Mouse (Mus musculus): ENCODE results near the gene Tpst2. TPM values are rescaled to one million over a fixed set of nuclear protein-coding genes. Genes with fewer than 3 reads are reported as not detected.
A peak's percentile ranks its signal among the peaks of the same experiment; 100 is the strongest.

Tpst2 gene
- 39.6 and 48.3 TPM in 2 replicates for polyA plus RNA-seq (2011; ENCODE audit: insufficient read length, low read depth, missing spikeins)

DNA sequence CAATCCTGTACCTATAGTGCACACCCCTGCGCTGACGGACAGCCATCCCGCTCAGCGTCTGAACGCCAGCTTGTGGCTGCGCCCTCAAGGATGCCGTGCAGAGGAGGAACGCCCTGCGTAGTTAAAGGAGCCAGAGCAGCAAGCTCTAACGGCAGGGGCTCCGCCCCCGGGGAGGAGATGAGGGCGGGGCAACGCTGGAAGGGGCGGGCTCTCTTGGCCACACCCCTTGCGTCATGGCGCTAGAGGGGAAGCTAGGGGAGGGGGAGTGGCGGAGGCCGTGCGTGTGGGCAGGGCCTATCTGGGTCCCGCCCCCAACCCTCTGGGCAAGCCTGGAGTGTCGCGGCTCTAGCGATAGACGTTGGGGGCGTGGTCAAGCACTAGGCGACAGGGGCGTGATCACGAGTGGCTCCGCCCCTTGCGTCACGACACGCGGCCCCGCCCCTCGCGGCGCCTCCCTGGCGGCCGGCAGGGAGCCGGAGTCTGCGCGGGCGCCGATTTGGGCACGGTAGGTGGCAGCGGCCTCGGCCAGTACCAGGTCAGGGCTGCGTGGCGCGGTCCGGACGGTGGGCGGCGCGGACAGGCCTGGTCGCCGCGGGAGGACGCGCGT, at the start of gene Tpst2:
Gene Tpst2 (plus strand): TSS at position 425 of the 607 bp plus-strand sequence.
- H3K4me1 ChIP-seq (ENCODE audit: control insufficient read depth, insufficient read depth, low read length), result peaks cover 17% of the 10 kb centered on the region; the same call in 1 of the 2 replicates
- TF ChIP-seq POLR2A (IDR thresholded peaks at IDR 0.05; ENCODE audit: low read depth, low read length) (peak; percentile 98), CTCF (IDR thresholded peaks at IDR 0.05; ENCODE audit: borderline replicate concordance, insufficient read depth, low read length) (no peak)
- H3K4me3 ChIP-seq (ENCODE audit: insufficient read depth, low read length), result peak within 1 kb of the TSS; percentile 91
- peak within 1 kb of the TSS; percentile 66 for H3K27ac ChIP-seq (ENCODE audit: insufficient read depth, low read length)

DNA sequence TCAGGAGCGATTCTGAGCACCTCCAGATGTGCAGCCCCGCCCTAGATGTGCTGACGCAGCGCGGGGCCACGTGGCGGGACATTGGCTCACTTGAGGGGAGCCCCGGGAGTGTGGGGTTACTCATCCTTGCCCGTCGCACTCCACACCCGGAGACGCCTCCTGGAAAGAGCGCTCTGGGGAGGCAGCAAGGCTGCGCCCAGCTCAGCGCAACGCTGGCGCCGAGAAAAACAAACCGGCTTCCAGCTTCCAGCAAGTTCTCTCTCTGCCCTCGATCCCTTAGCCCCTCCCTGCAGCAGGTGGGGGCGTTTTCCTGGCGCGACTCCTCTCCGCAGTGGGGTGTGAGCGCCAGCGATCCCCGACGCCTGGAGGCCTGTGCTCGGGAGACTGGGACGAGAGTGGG, 49.1 kb upstream of the Tpst2 start:
- no peak for TF ChIP-seq POLR2A (IDR thresholded peaks at IDR 0.05; ENCODE audit: low read depth, low read length)
- no peak for TF ChIP-seq CTCF (IDR thresholded peaks at IDR 0.05; ENCODE audit: borderline replicate concordance, insufficient read depth, low read length)
- Histone ChIP-seq H3K4me3 (ENCODE audit: insufficient read depth, low read length) (peak overlapping the region; percentile 10; the same call in 1 of the 2 replicates), H3K4me1 (ENCODE audit: control insufficient read depth, insufficient read depth, low read length) (no peaks in the 10 kb centered on the region), H3K27ac (ENCODE audit: insufficient read depth, low read length) (no peak overlapping the region)

DNA sequence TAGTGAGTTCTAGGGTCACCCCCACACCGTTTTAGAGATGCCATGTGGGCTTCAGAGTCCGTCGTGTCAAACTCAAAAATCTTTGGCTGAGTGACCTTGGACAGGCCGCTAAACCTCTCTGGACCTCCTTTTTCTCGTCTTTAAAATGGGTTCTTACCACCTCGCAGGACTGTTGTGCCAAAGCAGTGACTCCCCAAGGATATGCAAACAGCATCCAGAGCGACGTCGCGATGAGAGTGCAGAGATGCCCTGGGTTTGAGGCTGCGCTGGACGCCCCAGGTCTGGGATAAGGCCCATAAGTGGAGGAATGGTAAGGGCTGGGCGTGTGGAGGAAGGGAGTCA, 48.6 kb upstream of the Tpst2 start:
- H3K27ac ChIP-seq (ENCODE audit: insufficient read depth, low read length), result no peak overlapping the region

DNA sequence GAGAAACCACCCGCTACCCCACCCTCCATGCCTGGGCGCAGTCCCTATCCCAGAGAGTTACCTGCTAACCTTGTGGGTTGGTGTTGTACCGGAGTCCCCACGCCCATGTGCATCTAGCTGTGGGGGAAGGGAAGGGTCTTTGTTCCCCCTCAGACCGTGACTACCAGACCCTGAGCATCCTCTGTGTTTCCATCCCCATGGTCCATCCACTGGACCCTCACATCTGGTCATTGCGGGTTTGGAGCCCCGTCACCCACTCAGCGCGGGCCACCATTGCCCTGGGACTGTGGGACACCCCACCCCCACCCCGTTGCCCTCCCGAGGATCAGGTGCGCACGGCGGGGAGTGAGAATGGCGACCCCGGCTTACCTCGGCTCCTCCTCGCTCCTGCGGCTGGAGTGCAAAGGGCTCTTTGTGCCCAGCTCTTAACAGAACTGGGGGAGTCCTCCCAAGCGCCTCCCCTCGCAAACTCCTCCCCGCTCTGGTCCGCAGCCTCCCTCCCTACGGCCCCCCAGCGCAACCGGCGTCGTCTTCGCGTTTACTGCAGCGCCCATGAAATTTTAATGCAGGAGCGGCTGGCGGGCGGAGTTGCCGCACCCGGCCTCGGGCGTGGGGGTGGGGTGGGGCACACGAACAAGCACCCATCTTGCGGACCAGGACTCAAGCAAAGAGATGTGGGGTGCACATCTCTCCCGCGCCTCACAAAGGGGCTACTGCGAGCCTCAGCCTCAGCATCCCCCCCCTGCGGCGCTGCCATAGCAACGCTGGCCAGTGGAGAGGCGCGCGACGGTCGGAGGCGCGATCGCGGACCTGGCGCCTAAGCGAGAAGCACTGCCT, 48.0 kb upstream of the Tpst2 start:
- no peak for TF ChIP-seq CTCF (IDR thresholded peaks at IDR 0.05; ENCODE audit: borderline replicate concordance, insufficient read depth, low read length)
- no peak for TF ChIP-seq POLR2A (IDR thresholded peaks at IDR 0.05; ENCODE audit: low read depth, low read length)
- Histone ChIP-seq H3K27ac (ENCODE audit: insufficient read depth, low read length) (no peak overlapping the region), H3K4me3 (ENCODE audit: insufficient read depth, low read length) (no peak overlapping the region), H3K4me1 (ENCODE audit: control insufficient read depth, insufficient read depth, low read length) (no peaks in the 10 kb centered on the region)

More for the DNA sequence above, 48.6 kb upstream of the Tpst2 start:
- no peak overlapping the region for H3K4me3 ChIP-seq (ENCODE audit: insufficient read depth, low read length)
- no peak for TF ChIP-seq CTCF (IDR thresholded peaks at IDR 0.05; ENCODE audit: borderline replicate concordance, insufficient read depth, low read length)
- no peak for TF ChIP-seq POLR2A (IDR thresholded peaks at IDR 0.05; ENCODE audit: low read depth, low read length)
- no peaks in the 10 kb centered on the region for H3K4me1 ChIP-seq (ENCODE audit: control insufficient read depth, insufficient read depth, low read length)

DNA sequence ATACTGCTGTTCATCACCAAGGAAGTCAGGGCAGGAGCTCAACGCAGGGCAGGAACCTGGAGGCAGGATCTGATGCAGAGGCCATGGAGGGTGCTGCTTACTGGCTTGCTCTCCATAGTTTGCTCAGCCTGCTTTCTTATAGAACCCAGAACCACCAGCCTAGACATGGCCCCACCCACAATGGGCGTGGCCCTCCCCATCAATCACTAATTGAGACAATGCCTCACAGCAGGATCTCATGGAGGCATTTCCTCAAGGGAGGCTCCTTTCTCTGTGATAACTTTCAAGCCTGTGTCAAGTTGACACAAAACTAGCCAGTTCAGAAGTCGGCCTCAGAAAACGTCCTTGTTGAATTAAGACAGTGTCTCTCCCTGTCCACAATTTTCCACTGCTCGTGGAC, 40.7 kb upstream of the Tpst2 start:
- no peak for TF ChIP-seq CTCF (IDR thresholded peaks at IDR 0.05; ENCODE audit: borderline replicate concordance, insufficient read depth, low read length)
- no peak for TF ChIP-seq POLR2A (IDR thresholded peaks at IDR 0.05; ENCODE audit: low read depth, low read length)
- Histone ChIP-seq H3K27ac (ENCODE audit: insufficient read depth, low read length) (no peak overlapping the region), H3K4me3 (ENCODE audit: insufficient read depth, low read length) (no peak overlapping the region), H3K4me1 (ENCODE audit: control insufficient read depth, insufficient read depth, low read length) (no peaks in the 10 kb centered on the region)

DNA sequence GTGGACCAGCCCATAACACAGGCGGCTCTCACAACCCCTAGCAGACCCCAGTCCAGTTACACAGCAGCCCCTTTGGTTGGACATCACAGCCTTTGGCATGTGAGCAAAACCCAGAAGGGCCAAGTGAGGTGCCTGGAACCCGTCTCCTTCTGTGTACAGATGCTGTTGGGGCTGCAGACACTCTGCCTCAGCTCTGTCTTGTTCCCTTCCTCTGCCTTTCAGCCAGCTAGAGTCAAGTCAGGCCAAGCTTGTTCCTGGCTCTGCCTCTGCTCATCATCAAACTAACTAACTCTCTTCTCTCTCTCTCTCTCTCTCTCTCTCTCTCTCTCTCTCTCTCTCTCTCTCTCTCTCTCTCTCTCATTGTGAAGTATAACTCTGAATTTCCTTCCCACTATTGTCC, 39.9 kb upstream of the Tpst2 start:
- no peak overlapping the region for H3K4me3 ChIP-seq (ENCODE audit: insufficient read depth, low read length)
- TF ChIP-seq POLR2A (IDR thresholded peaks at IDR 0.05; ENCODE audit: low read depth, low read length) (no peak), CTCF (IDR thresholded peaks at IDR 0.05; ENCODE audit: borderline replicate concordance, insufficient read depth, low read length) (no peak)
- no peak overlapping the region for H3K27ac ChIP-seq (ENCODE audit: insufficient read depth, low read length)
- no peaks in the 10 kb centered on the region for H3K4me1 ChIP-seq (ENCODE audit: control insufficient read depth, insufficient read depth, low read length)

DNA sequence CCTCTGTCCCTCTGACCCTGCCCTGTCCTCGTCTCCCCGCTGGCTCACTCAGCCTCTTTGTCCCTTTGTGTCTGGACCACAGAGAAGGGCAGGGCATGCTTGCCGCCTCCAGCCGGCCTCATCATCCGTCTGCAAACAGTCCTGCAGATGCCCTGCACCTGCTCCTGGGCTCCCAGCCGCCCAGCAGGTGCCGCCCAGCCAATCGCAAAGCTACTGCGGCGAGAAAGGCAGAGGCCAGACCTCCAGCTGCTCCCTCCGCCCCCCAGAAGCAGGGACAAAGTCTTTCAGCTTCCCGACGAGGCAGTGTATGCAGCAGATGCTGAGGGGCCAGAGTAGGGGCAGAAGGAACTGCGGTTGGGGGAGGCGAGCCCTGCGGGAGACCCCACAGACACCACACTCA, 39.1 kb upstream of the Tpst2 start:
- no peaks in the 10 kb centered on the region for H3K4me1 ChIP-seq (ENCODE audit: control insufficient read depth, insufficient read depth, low read length)
- H3K4me3 ChIP-seq (ENCODE audit: insufficient read depth, low read length), result no peak overlapping the region
- no peak overlapping the region for H3K27ac ChIP-seq (ENCODE audit: insufficient read depth, low read length)
- TF ChIP-seq CTCF (IDR thresholded peaks at IDR 0.05; ENCODE audit: borderline replicate concordance, insufficient read depth, low read length), result no peak
- no peak for TF ChIP-seq POLR2A (IDR thresholded peaks at IDR 0.05; ENCODE audit: low read depth, low read length)

DNA sequence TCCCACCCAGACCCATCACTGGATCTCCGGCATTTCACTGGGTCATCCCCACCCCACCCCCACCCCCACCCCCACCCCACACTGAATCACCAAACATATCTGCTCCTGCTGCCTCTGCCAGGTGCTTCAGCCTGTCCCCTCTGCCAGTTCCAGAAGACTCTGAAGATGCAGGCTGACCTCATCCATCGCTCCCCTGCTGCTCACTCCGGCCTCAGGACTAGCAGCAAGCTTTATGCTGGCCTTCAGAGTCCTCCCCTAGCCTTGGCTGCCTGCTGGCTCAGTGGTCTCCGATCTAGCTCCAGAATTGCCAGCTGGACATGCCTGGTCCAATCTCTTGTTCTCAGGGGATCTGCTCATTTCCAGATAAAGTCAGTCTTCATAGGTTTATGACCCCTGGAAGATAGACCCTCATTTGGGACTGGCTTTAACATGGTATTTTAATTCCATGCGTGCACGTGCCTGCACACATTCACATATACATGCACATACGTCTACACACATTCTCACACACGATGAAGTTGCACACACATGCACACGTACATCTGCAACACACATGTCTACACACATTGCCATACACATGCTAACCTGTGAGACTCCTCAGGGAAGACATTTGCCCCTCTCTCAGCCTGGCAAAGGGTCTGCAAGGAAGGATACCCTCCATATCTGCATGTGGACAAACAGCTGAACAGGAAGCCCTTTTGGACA, 38.5 kb upstream of the Tpst2 start:
- Histone ChIP-seq H3K27ac (ENCODE audit: insufficient read depth, low read length) (no peak overlapping the region), H3K4me1 (ENCODE audit: control insufficient read depth, insufficient read depth, low read length) (no peaks in the 10 kb centered on the region), H3K4me3 (ENCODE audit: insufficient read depth, low read length) (no peak overlapping the region)
- TF ChIP-seq POLR2A (IDR thresholded peaks at IDR 0.05; ENCODE audit: low read depth, low read length) (no peak), CTCF (IDR thresholded peaks at IDR 0.05; ENCODE audit: borderline replicate concordance, insufficient read depth, low read length) (no peak)

DNA sequence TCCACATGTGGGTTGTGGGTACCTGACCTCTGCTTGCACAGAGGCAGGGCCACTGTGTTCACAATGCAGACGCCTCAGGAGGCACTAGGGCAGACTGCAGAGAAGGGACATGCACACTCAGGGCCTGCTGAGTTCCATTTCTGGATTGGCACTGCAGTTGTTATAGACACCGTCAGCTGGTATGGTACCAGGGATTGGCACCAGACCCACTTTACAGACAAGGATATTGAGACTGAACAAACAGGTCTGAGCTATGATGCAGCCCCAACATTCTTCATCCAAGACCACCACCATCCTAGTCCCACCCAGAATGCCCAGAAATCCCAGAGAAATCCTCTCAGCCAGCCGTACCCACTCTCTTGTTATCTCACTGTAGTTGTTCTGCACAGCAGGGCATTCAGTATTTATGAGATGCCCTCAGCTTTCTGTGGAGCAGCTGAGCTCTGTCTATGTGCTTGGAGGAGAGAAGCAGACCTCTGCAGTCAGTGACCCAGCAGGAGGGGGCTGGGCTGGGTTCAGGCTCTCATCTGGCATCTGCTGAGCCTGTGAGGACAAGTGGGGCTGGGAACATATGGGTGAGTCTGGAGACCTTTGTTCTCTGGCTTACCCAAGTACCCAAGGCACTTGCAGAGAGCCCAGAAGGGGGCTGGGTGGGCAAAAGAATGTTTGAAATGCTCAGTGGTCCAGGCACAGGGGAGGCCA, 37.6 kb upstream of the Tpst2 start:
- Histone ChIP-seq H3K27ac (ENCODE audit: insufficient read depth, low read length) (no peak overlapping the region), H3K4me1 (ENCODE audit: control insufficient read depth, insufficient read depth, low read length) (no peaks in the 10 kb centered on the region), H3K4me3 (ENCODE audit: insufficient read depth, low read length) (no peak overlapping the region)
- TF ChIP-seq POLR2A (IDR thresholded peaks at IDR 0.05; ENCODE audit: low read depth, low read length) (no peak), CTCF (IDR thresholded peaks at IDR 0.05; ENCODE audit: borderline replicate concordance, insufficient read depth, low read length) (no peak)

Measured in embryonic fibroblast, embryonic 13.5 days (primary cell).